Mouse (Mus musculus): Measurements from ENCODE around the gene Elmo1. TPM values are rescaled to one million over a fixed set of nuclear protein-coding genes. Genes with fewer than 3 reads are reported as not detected.

Elmo1 gene
- total and polyA plus RNA-seq, 3 experiments, result 23.1 to 50.2 (median 32.2) TPM

DNA sequence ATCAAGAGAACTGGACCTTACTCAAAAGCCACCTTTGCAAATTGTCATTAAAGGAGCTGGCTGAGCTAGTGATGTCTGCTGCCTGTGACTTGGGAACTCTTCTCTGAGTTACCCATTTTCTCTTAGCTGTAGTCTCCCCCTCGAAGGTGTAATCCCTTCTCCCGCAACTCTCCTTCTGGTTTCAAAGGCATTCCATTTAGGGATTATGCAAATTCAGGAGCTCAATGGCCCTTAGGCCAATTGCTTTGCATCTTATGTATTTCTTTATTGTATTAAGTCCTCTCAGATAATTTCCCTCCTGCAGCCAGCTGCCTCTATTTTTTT lies 41.6 kb upstream of the Elmo1 start:
- Histone ChIP-seq H3K79me2 (replicated peaks; ENCODE audit: control insufficient read depth, extremely low read depth, insufficient read depth, poor library complexity, severe bottlenecking) (no peaks in the 10 kb centered on the region), H3K4me1 (ENCODE audit: control insufficient read depth in 1 of 2, insufficient read depth in 2 of 2) (peaks cover 7 to 26% of the 10 kb centered on the region in 2 experiments; a peak in 3 of 4 replicates), H3K27ac (ENCODE audit: insufficient read depth, low read depth) (no peak overlapping the region), H3K9me3 (replicated peaks; ENCODE audit: low read length) (no peaks in the 10 kb centered on the region), H3K4me3 (replicated peaks in 1 of 3; ENCODE audit: low read depth in 2 of 3, low read length in 2 of 3, poor library complexity in 1 of 3) (no peak overlapping the region), H3K27me3 (replicated peaks) (no peaks in the 10 kb centered on the region), H3K36me3 (replicated peaks in 1 of 2; ENCODE audit: control insufficient read depth in 1 of 2, insufficient read depth in 1 of 2, low read length in 1 of 2) (no peaks in the 10 kb centered on the region), H3K4me2 (ENCODE audit: insufficient read depth, low read depth, poor library complexity, severe bottlenecking) (no peak overlapping the region), H3K9ac (ENCODE audit: insufficient read depth, low read depth) (no peak overlapping the region)
- dilution Hi-C loops (cut with MboI; ENCODE audit: extremely low pct_ligation_motif_present, extremely low pct_unique_long_range_greater_than_20kb, low sequenced_read_pairs) (no loop called here), in situ Hi-C loops (cut with MboI; ENCODE audit: low pct_ligation_motif_present, low pct_unique_long_range_greater_than_20kb, low sequenced_read_pairs) (no loop called here)
- TF ChIP-seq KAT2A (IDR thresholded peaks at IDR 0.05; ENCODE audit: insufficient replicate concordance, low read length) (no peak), USF2 (conservative IDR thresholded peaks at IDR 0.05; ENCODE audit: low read depth, low read length) (no peak)
- no peak for DNase-seq (ENCODE audit: extremely low read depth)

DNA sequence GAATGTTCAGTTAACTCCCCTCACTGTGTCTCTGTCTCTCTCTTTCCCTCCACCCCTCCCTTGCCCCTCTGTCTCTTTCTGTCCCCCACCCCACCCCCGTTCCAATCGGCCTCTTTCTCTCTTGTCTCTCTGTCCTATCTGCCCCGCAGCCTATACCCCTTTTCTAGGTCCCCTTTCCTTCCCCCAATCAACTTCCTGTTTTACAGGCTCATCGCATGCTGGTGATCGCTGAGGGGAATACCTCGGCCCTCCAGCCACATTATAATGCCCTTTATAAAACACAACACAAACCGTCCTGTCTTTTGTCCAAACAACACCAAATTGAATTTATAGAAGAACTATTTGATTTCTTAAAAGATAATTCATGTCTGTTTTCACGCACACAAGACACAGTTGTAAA lies 40.7 kb upstream of the Elmo1 start:
- Histone ChIP-seq H3K4me1 (ENCODE audit: control insufficient read depth in 1 of 2, insufficient read depth in 2 of 2) (peaks cover 7 to 26% of the 10 kb centered on the region in 2 experiments; a peak in 3 of 4 replicates), H3K4me3 (replicated peaks in 1 of 3; ENCODE audit: low read depth in 2 of 3, low read length in 2 of 3, poor library complexity in 1 of 3) (no peak overlapping the region), H3K4me2 (ENCODE audit: insufficient read depth, low read depth, poor library complexity, severe bottlenecking) (no peak overlapping the region), H3K27ac (ENCODE audit: insufficient read depth, low read depth) (no peak overlapping the region), H3K27me3 (replicated peaks) (no peaks in the 10 kb centered on the region), H3K9ac (ENCODE audit: insufficient read depth, low read depth) (no peak overlapping the region), H3K36me3 (replicated peaks in 1 of 2; ENCODE audit: control insufficient read depth in 1 of 2, insufficient read depth in 1 of 2, low read length in 1 of 2) (no peaks in the 10 kb centered on the region), H3K79me2 (replicated peaks; ENCODE audit: control insufficient read depth, extremely low read depth, insufficient read depth, poor library complexity, severe bottlenecking) (no peaks in the 10 kb centered on the region), H3K9me3 (replicated peaks; ENCODE audit: low read length) (no peaks in the 10 kb centered on the region)
- in situ Hi-C loops (cut with MboI; ENCODE audit: low pct_ligation_motif_present, low pct_unique_long_range_greater_than_20kb, low sequenced_read_pairs), result no loop called here
- DNase-seq (ENCODE audit: extremely low read depth), result no peak
- dilution Hi-C loops (cut with MboI; ENCODE audit: extremely low pct_ligation_motif_present, extremely low pct_unique_long_range_greater_than_20kb, low sequenced_read_pairs), result no loop called here
- TF ChIP-seq MXI1 (IDR thresholded peaks at IDR 0.05; ENCODE audit: low read depth, low read length), result no peak
- TF ChIP-seq SMC3 (IDR thresholded peaks at IDR 0.05; ENCODE audit: low read depth, low read length), result no peak
- no peak for TF ChIP-seq ZKSCAN1 (IDR thresholded peaks at IDR 0.05; ENCODE audit: borderline replicate concordance, low read depth, low read length)
- TF ChIP-seq PAX5 (IDR thresholded peaks at IDR 0.05; ENCODE audit: low read length), result no peak
- TF ChIP-seq CHD2 (IDR thresholded peaks at IDR 0.05; ENCODE audit: low read length), result no peak
- TF ChIP-seq BHLHE40 (IDR thresholded peaks at IDR 0.05; ENCODE audit: low read depth, low read length), result no peak
- TF ChIP-seq USF1 (IDR thresholded peaks at IDR 0.05; ENCODE audit: low read depth, low read length), result no peak

GRCm38 (mm10) chr13:20050149-20050548 lies 40.2 kb upstream of the Elmo1 start:
- Histone ChIP-seq H3K9ac (ENCODE audit: insufficient read depth, low read depth) (no peak overlapping the region), H3K79me2 (replicated peaks; ENCODE audit: control insufficient read depth, extremely low read depth, insufficient read depth, poor library complexity, severe bottlenecking) (no peaks in the 10 kb centered on the region), H3K4me2 (ENCODE audit: insufficient read depth, low read depth, poor library complexity, severe bottlenecking) (no peak overlapping the region), H3K4me3 (replicated peaks in 1 of 3; ENCODE audit: low read depth in 2 of 3, low read length in 2 of 3, poor library complexity in 1 of 3) (no peak overlapping the region), H3K27me3 (replicated peaks) (no peaks in the 10 kb centered on the region), H3K9me3 (replicated peaks; ENCODE audit: low read length) (no peaks in the 10 kb centered on the region), H3K27ac (ENCODE audit: insufficient read depth, low read depth) (no peak overlapping the region), H3K4me1 (ENCODE audit: control insufficient read depth in 1 of 2, insufficient read depth in 2 of 2) (peaks cover 7 to 26% of the 10 kb centered on the region in 2 experiments; a peak in 3 of 4 replicates), H3K36me3 (replicated peaks in 1 of 2; ENCODE audit: control insufficient read depth in 1 of 2, insufficient read depth in 1 of 2, low read length in 1 of 2) (no peaks in the 10 kb centered on the region)
- TF ChIP-seq MAX (IDR thresholded peaks at IDR 0.05; ENCODE audit: low read length) (no peak), KAT2A (IDR thresholded peaks at IDR 0.05; ENCODE audit: insufficient replicate concordance, low read length) (no peak), ZMIZ1 (IDR thresholded peaks at IDR 0.05; ENCODE audit: low read depth, low read length) (no peak), SIN3A (IDR thresholded peaks at IDR 0.05; ENCODE audit: low read length) (no peak), NELFE (IDR thresholded peaks at IDR 0.05; ENCODE audit: low read depth, low read length) (no peak)
- in situ Hi-C loops (cut with MboI; ENCODE audit: low pct_ligation_motif_present, low pct_unique_long_range_greater_than_20kb, low sequenced_read_pairs), result no loop called here
- DNase-seq (ENCODE audit: extremely low read depth), result no peak
- dilution Hi-C loops (cut with MboI; ENCODE audit: extremely low pct_ligation_motif_present, extremely low pct_unique_long_range_greater_than_20kb, low sequenced_read_pairs), result no loop called here
